Mouse (Mus musculus) kidney, postnatal 14 days (tissue): ENCODE measurements at regions not wholly inside any gene's neighbourhood (a gene's known extent, or its start where the extent isn't known, plus 50 kb on each side); places are given as distances from the start of the nearest gene placed in this dataset.

Experiments used
- DNase-seq: peaks from one replicate; pipeline ENCODE4 v3.0.0; 2022; ENCODE audit warnings: mixed read lengths

GRCm38 (mm10) chrX:112984668-112985067 lies 200.6 kb downstream of the Chm start:
- DNase-seq, result no peak

GRCm38 (mm10) chrX:112984073-112984472 lies 201.2 kb downstream of the Chm start:
- DNase-seq, result no peak

GRCm38 (mm10) chrX:112978583-112978982 lies 206.7 kb downstream of the Chm start:
- DNase-seq, result peak; percentile 13

- no peak for DNase-seq
These were observed 221.2 kb downstream of the Chm start for GRCm38 (mm10) chrX:112964093-112964492.

- DNase-seq, result peak; percentile 0
These were observed 235.5 kb downstream of the Chm start for GRCm38 (mm10) chrX:112949792-112950191.

GRCm38 (mm10) chrX:112947521-112947920 lies 237.8 kb downstream of the Chm start:
- no peak for DNase-seq

GRCm38 (mm10) chrX:112925542-112926182 lies 227.2 kb upstream of the Pof1b start:
- no peak for DNase-seq

GRCm38 (mm10) chrX:112903631-112904410 lies 205.4 kb upstream of the Pof1b start:
- peak; percentile 1 for DNase-seq

- no peak for DNase-seq
These were observed 188.1 kb upstream of the Pof1b start for GRCm38 (mm10) chrX:112886539-112886938.
